Mouse (Mus musculus) heart, postnatal 0 days (tissue): ENCODE data around the gene Ptpn18.

Experiments used
- CTCF ChIP-seq: IDR thresholded peaks from 2 replicates; pipeline ENCODE4 v1.5.1; 2016; ENCODE audit warnings: antibody characterized with exemption, control low read depth, low read depth
- EP300 ChIP-seq: IDR thresholded peaks from 2 replicates; pipeline ENCODE4 v1.6.1; 2016; ENCODE audit warnings: antibody characterized with exemption, low read depth

DNA sequence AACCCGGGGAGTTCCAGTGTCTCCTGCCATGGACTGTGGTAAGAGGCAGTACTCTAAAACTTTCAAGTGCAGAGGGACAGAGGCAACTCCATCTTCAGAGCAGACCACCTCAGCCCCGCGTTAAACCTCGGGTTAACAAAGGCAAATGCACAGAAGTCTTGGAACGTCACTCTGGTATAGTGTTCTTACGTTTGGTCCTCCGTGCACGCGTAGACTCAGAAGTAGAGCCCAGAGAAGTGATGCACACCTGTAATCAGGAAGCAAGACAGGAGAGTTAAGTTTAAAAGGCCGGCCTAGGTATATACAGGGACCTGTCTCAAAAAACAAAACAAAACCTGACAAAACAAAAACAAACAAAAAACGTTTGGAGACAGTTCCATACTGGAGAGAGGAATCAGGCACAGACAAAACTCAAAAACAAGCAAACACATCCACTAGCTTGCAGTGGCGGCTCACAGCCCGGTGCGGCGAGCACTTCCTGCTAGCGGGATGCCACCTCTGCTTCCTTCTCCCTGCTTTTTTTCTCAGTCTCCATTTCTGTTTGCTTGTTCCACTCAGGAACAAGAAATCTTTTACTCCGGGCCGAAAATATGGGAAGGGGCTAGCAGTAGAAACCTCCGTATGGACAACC is 25.6 kb upstream of the Ptpn18 start:
- TF ChIP-seq CTCF (no peak), EP300 (no peak)
